Mouse (Mus musculus) erythroblast, adult 5-6 weeks (primary cell): ENCODE data around the gene Msn. TPM values are rescaled to one million over a fixed set of nuclear protein-coding genes. Genes with fewer than 3 reads are reported as not detected.
"Not testable (repeated sequence)": the region's sequence is repeated elsewhere in the genome, so short reads cannot be mapped to it uniquely, and the experiment has no call there.

Experiments
- ATAC-seq: replicated peaks from 2 replicates; pipeline ENCODE4 v1.8.0; 2016; ENCODE audit warnings: moderate number of reproducible peaks, mild to moderate bottlenecking, moderate TSS enrichment, inconsistent platforms; ENCODE audit not compliant: poor library complexity, low FRiP score, severe bottlenecking
- total RNA-seq, 2 experiments: library from RNA; stranded (forward) in 1 of 2; stranded (reverse) in 1 of 2; fragments of 150-400 nt in 1 of 2; fragments of 200-764, 138-1000 nt in 1 of 2; gene quantifications; 2 replicates each; pipeline versions ENCODE4 v1.2.3 to v1.2.4; 2015 to 2017; ENCODE audit warnings: low replicate concordance in 2 of 2

Gene Msn
- total RNA-seq, 2 experiments from 2014 or later, result 38.0 to 110 TPM

- ATAC-seq, result no peak
These were observed 39.7 kb downstream of the Msn start for GRCm38 (mm10) chrX:96135581-96135980.

DNA sequence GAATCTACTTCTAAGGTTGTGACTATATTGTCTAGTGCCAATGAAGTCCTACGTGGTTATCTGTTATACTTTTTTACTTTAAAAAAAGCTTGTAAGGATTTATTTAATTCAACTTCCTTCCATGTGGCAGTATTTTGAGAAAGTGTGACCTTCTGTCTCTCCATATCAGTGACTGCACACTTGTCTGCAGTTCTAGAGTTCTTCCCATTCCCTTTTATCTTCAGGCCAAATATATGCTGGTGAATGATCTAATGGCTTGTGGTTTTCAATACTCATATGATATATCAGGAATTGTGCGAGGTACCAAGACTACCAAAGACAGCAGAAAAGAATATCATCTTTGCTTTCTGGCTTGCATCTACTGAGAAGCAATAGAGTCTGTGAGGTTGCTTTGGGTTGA is 43.4 kb downstream of the Msn start:
- ATAC-seq, result no peak

DNA sequence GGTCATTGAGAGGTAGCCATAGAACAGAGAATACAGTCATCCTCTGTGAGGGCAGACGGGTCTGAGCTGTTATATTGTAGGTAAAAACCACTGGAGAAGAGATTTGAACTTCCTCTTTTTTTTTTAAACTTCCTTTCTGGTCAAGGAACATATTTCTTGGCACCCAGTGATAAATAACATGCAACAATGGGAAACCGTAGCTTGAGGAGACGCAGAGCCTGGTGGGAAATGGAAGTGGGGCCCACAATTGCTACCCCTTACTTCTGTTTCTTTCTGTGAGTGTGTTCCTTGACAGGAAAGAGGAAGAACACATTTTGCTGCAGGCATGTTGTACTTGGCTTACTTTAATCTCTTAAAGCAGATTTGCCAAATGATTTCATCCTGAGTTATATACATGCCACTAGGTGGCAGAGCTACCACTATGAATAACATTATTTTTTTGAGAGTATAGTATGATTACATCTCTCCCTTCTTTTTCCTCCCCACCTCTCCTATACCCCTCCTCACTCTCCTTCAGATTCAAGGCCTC is 49.2 kb downstream of the Msn start:
- no peak for ATAC-seq

DNA sequence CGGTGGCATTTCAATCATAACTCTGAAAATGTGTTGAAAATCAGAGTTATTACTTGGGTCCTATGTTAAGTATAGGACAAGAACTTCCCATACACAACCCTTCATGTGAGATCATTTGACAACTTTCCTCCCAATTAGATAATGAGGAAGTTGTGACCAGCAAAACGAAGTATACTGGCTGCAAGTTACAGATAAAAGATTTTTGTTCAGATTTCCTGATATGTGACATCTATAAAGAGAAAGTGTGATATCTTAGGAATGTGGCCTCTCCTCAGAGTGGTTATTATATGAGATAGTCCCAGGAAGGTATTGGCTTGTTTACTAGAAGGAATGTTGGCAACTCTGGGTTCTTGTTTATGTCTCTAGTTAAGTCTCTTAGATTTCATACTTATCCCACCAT is 52.4 kb downstream of the Msn start:
- no peak for ATAC-seq

- no peak for ATAC-seq
These were observed 57.5 kb downstream of the Msn start for GRCm38 (mm10) chrX:96153362-96153761.

DNA sequence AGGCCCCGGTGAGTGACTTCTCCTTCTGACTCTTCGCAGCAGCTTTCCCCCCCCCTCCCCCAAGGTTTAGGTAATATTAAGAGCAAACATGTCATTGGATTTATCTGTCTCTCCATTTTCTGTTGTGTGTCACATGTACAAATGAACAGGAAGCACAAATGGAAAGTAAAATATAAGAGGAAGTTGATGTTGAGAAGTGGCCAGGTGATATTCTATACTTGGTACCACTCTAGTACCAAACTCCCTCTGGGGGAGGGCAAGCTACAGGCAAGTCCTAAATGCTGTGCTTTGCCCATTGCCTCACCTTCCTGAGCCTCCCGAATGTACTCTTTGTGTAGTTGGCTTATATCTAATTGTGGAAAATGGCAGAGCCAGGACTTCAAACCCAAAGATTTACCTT is 62.1 kb downstream of the Msn start:
- ATAC-seq, result no peak

GRCm38 (mm10) chrX:96162571-96162970 is 66.7 kb downstream of the Msn start:
- ATAC-seq, result no peak

- no peak for ATAC-seq
These were observed 76.0 kb downstream of the Msn start for GRCm38 (mm10) chrX:96171645-96172388.

DNA sequence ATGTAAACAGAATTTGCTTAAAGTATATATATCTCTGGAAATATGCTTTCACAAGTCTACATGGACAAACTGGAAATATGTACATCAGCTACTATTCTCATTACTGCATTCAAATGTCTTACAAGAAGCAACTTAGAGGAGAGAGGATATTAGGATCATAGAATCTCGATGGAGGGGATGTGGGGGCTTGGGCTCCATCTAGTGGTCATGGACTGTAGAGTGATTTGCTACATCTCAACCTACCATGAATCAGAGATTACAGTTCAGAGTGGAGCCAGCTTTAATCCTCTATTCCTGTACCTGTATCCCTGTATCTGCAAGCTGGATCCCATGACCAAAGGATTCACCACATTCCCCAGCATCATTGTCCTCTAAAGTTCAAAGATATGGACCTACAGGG is 82.6 kb downstream of the Msn start:
- ATAC-seq, result no peak

GRCm38 (mm10) chrX:96184100-96184732 is 88.4 kb downstream of the Msn start:
- ATAC-seq, result no peak

GRCm38 (mm10) chrX:96205143-96205542 is 109.3 kb downstream of the Msn start:
- not testable (repeated sequence) for ATAC-seq

GRCm38 (mm10) chrX:96206872-96207271 is 111.0 kb downstream of the Msn start:
- no peak for ATAC-seq

DNA sequence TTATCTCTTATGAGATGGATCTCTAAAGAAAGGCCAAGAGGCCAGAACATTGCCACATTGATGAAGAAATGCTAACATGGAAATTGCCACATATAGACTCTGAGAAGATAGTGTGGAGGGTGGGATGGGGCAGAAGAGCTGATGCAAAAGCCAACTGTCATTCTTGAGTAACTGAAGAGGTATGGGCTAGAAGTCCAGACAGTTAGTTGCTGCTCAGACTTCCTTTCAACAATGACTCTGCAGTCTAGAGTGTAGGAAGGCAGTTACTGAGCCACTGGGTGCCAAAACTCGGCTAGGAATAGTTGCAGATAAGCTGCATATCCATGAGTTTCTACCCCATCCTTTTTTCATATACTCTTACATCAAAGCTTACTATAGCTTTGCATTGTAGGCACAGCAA is 122.2 kb downstream of the Msn start:
- ATAC-seq, result no peak

Other genes starting within 250 kb of the Msn start
- gene Las1l, start 139.1 kb upstream of the Msn start, total RNA-seq (2015; ENCODE audit: low replicate concordance), result 4.6 and 10.8 TPM in 2 replicates
- 4.3 and 8.4 TPM in 2 replicates for gene Las1l, start 139.1 kb upstream of the Msn start, total RNA-seq (2017; ENCODE audit: low replicate concordance)
- gene Vsig4, start 197.4 kb downstream of the Msn start, total RNA-seq (2015; ENCODE audit: low replicate concordance), result 1.7 and 2.7 TPM in 2 replicates
- gene Vsig4, start 197.4 kb downstream of the Msn start, total RNA-seq (2017; ENCODE audit: low replicate concordance), result 0.42 and 0.94 TPM in 2 replicates